Mouse (Mus musculus): Measurements from ENCODE around the gene Paqr8. TPM values are rescaled to one million over a fixed set of nuclear protein-coding genes. Genes with fewer than 3 reads are reported as not detected.

The Paqr8 gene
- polyA plus RNA-seq, 1 experiment from 2014 or later: 5.7 TPM

GRCm38 (mm10) chr1:20893059-20893458 is 2.7 kb downstream of the Paqr8 start:
- no peak for ATAC-seq (replicated peaks; ENCODE audit: insufficient number of reproducible peaks, low FRiP score, low TSS enrichment, low read depth)
- DNase-seq (ENCODE audit: low spot score): no peak
- no peaks in the 10 kb centered on the region for H3K9me3 ChIP-seq (replicated peaks; ENCODE audit: control insufficient read depth, low read length)

GRCm38 (mm10) chr1:20898391-20898790 is 8.0 kb downstream of the Paqr8 start:
- Histone ChIP-seq H3K9me3 (replicated peaks; ENCODE audit: control insufficient read depth, low read length) (no peaks in the 10 kb centered on the region), H3K9ac (replicated peaks; ENCODE audit: low read length) (no peak overlapping the region), H3K4me3 (ENCODE audit: low read depth, low read length) (no peak overlapping the region), H3K36me3 (replicated peaks; ENCODE audit: control insufficient read depth, insufficient read depth, low read depth, low read length) (no peaks in the 10 kb centered on the region), H3K27ac (replicated peaks; ENCODE audit: low read depth, low read length) (no peak overlapping the region), H3K27me3 (ENCODE audit: control insufficient read depth, insufficient read depth, low read length) (no peaks in the 10 kb centered on the region), H3K4me1 (ENCODE audit: control insufficient read depth, insufficient read depth, low read length) (no peaks in the 10 kb centered on the region), H3K4me2 (ENCODE audit: low read depth, low read length) (no peak overlapping the region)
- ATAC-seq (replicated peaks; ENCODE audit: insufficient number of reproducible peaks, low FRiP score, low TSS enrichment, low read depth) (no peak), DNase-seq (ENCODE audit: low spot score) (no peak)
- 76% methylated on average over 9 of the region's 9 CpGs for WGBS

More at GRCm38 (mm10) chr1:20893059-20893458, 2.7 kb downstream of the Paqr8 start:
- Histone ChIP-seq H3K36me3 (replicated peaks; ENCODE audit: control insufficient read depth, insufficient read depth, low read depth, low read length) (no peaks in the 10 kb centered on the region), H3K4me3 (ENCODE audit: low read depth, low read length) (no peak overlapping the region), H3K9ac (replicated peaks; ENCODE audit: low read length) (no peak overlapping the region), H3K27me3 (ENCODE audit: control insufficient read depth, insufficient read depth, low read length) (no peaks in the 10 kb centered on the region), H3K27ac (replicated peaks; ENCODE audit: low read depth, low read length) (no peak overlapping the region), H3K4me1 (ENCODE audit: control insufficient read depth, insufficient read depth, low read length) (no peaks in the 10 kb centered on the region), H3K4me2 (ENCODE audit: low read depth, low read length) (no peak overlapping the region)
- 91% methylated on average over 5 of the region's 5 CpGs for WGBS

GRCm38 (mm10) chr1:20900336-20900735 is 9.9 kb downstream of the Paqr8 start:
- H3K4me3 ChIP-seq (ENCODE audit: low read depth, low read length): no peak overlapping the region
- no peaks in the 10 kb centered on the region for H3K9me3 ChIP-seq (replicated peaks; ENCODE audit: control insufficient read depth, low read length)
- H3K27me3 ChIP-seq (ENCODE audit: control insufficient read depth, insufficient read depth, low read length): no peaks in the 10 kb centered on the region
- no peak overlapping the region for H3K4me2 ChIP-seq (ENCODE audit: low read depth, low read length)
- DNase-seq (ENCODE audit: low spot score): no peak
- H3K27ac ChIP-seq (replicated peaks; ENCODE audit: low read depth, low read length): no peak overlapping the region
- ATAC-seq (replicated peaks; ENCODE audit: insufficient number of reproducible peaks, low FRiP score, low TSS enrichment, low read depth): no peak
- H3K4me1 ChIP-seq (ENCODE audit: control insufficient read depth, insufficient read depth, low read length): no peaks in the 10 kb centered on the region
- H3K9ac ChIP-seq (replicated peaks; ENCODE audit: low read length): no peak overlapping the region
- H3K36me3 ChIP-seq (replicated peaks; ENCODE audit: control insufficient read depth, insufficient read depth, low read depth, low read length): no peaks in the 10 kb centered on the region
- WGBS: 63% methylated on average over 4 of the region's 4 CpGs

- no peak for DNase-seq (ENCODE audit: low spot score)
- Histone ChIP-seq H3K4me3 (ENCODE audit: low read depth, low read length) (no peak overlapping the region), H3K9me3 (replicated peaks; ENCODE audit: control insufficient read depth, low read length) (no peaks in the 10 kb centered on the region), H3K27ac (replicated peaks; ENCODE audit: low read depth, low read length) (no peak overlapping the region), H3K27me3 (ENCODE audit: control insufficient read depth, insufficient read depth, low read length) (no peaks in the 10 kb centered on the region), H3K9ac (replicated peaks; ENCODE audit: low read length) (no peak overlapping the region), H3K36me3 (replicated peaks; ENCODE audit: control insufficient read depth, insufficient read depth, low read depth, low read length) (no peaks in the 10 kb centered on the region), H3K4me1 (ENCODE audit: control insufficient read depth, insufficient read depth, low read length) (no peaks in the 10 kb centered on the region), H3K4me2 (ENCODE audit: low read depth, low read length) (no peak overlapping the region)
- 76% methylated on average over 8 of the region's 8 CpGs for WGBS
- no peak for ATAC-seq (replicated peaks; ENCODE audit: insufficient number of reproducible peaks, low FRiP score, low TSS enrichment, low read depth)
These were observed 15.2 kb downstream of the Paqr8 start for GRCm38 (mm10) chr1:20905501-20906127.

GRCm38 (mm10) chr1:20906128-20906515 is 15.7 kb downstream of the Paqr8 start:
- ATAC-seq (replicated peaks; ENCODE audit: insufficient number of reproducible peaks, low FRiP score, low TSS enrichment, low read depth) (no peak), DNase-seq (ENCODE audit: low spot score) (no peak)
- Histone ChIP-seq H3K27me3 (ENCODE audit: control insufficient read depth, insufficient read depth, low read length) (no peaks in the 10 kb centered on the region), H3K9ac (replicated peaks; ENCODE audit: low read length) (no peak overlapping the region), H3K4me1 (ENCODE audit: control insufficient read depth, insufficient read depth, low read length) (no peaks in the 10 kb centered on the region), H3K9me3 (replicated peaks; ENCODE audit: control insufficient read depth, low read length) (no peaks in the 10 kb centered on the region), H3K4me3 (ENCODE audit: low read depth, low read length) (no peak overlapping the region), H3K27ac (replicated peaks; ENCODE audit: low read depth, low read length) (no peak overlapping the region), H3K36me3 (replicated peaks; ENCODE audit: control insufficient read depth, insufficient read depth, low read depth, low read length) (no peaks in the 10 kb centered on the region), H3K4me2 (ENCODE audit: low read depth, low read length) (no peak overlapping the region)
- 92% methylated on average over 9 of the region's 9 CpGs for WGBS

GRCm38 (mm10) chr1:20908541-20908940 is 18.1 kb downstream of the Paqr8 start:
- 26% methylated on average over 4 of the region's 4 CpGs for WGBS
- H3K27ac ChIP-seq (replicated peaks; ENCODE audit: low read depth, low read length): no peak overlapping the region
- no peak for DNase-seq (ENCODE audit: low spot score)

GRCm38 (mm10) chr1:20912115-20912514 is 21.7 kb downstream of the Paqr8 start:
- H3K27ac ChIP-seq (replicated peaks; ENCODE audit: low read depth, low read length): no peak overlapping the region
- H3K4me3 ChIP-seq (ENCODE audit: low read depth, low read length): no peak overlapping the region
- no peak overlapping the region for H3K4me2 ChIP-seq (ENCODE audit: low read depth, low read length)
- no peaks in the 10 kb centered on the region for H3K4me1 ChIP-seq (ENCODE audit: control insufficient read depth, insufficient read depth, low read length)
- WGBS: 41% methylated on average over 2 of the region's 2 CpGs
- no peaks in the 10 kb centered on the region for H3K27me3 ChIP-seq (ENCODE audit: control insufficient read depth, insufficient read depth, low read length)
- ATAC-seq (replicated peaks; ENCODE audit: insufficient number of reproducible peaks, low FRiP score, low TSS enrichment, low read depth): no peak
- no peak for DNase-seq (ENCODE audit: low spot score)
- no peaks in the 10 kb centered on the region for H3K36me3 ChIP-seq (replicated peaks; ENCODE audit: control insufficient read depth, insufficient read depth, low read depth, low read length)
- no peaks in the 10 kb centered on the region for H3K9me3 ChIP-seq (replicated peaks; ENCODE audit: control insufficient read depth, low read length)
- no peak overlapping the region for H3K9ac ChIP-seq (replicated peaks; ENCODE audit: low read length)

More at GRCm38 (mm10) chr1:20908541-20908940, 18.1 kb downstream of the Paqr8 start:
- Histone ChIP-seq H3K4me1 (ENCODE audit: control insufficient read depth, insufficient read depth, low read length) (no peaks in the 10 kb centered on the region), H3K9me3 (replicated peaks; ENCODE audit: control insufficient read depth, low read length) (no peaks in the 10 kb centered on the region), H3K36me3 (replicated peaks; ENCODE audit: control insufficient read depth, insufficient read depth, low read depth, low read length) (no peaks in the 10 kb centered on the region), H3K4me2 (ENCODE audit: low read depth, low read length) (no peak overlapping the region), H3K9ac (replicated peaks; ENCODE audit: low read length) (no peak overlapping the region), H3K4me3 (ENCODE audit: low read depth, low read length) (no peak overlapping the region), H3K27me3 (ENCODE audit: control insufficient read depth, insufficient read depth, low read length) (no peaks in the 10 kb centered on the region)
- ATAC-seq (replicated peaks; ENCODE audit: insufficient number of reproducible peaks, low FRiP score, low TSS enrichment, low read depth): no peak

- H3K4me1 ChIP-seq (ENCODE audit: control insufficient read depth, insufficient read depth, low read length): no peaks in the 10 kb centered on the region
- no peak overlapping the region for H3K27ac ChIP-seq (replicated peaks; ENCODE audit: low read depth, low read length)
- ATAC-seq (replicated peaks; ENCODE audit: insufficient number of reproducible peaks, low FRiP score, low TSS enrichment, low read depth) (no peak), DNase-seq (ENCODE audit: low spot score) (no peak)
- no peak overlapping the region for H3K4me2 ChIP-seq (ENCODE audit: low read depth, low read length)
- H3K27me3 ChIP-seq (ENCODE audit: control insufficient read depth, insufficient read depth, low read length): no peaks in the 10 kb centered on the region
- no peak overlapping the region for H3K9ac ChIP-seq (replicated peaks; ENCODE audit: low read length)
- H3K36me3 ChIP-seq (replicated peaks; ENCODE audit: control insufficient read depth, insufficient read depth, low read depth, low read length): no peaks in the 10 kb centered on the region
- no peak overlapping the region for H3K4me3 ChIP-seq (ENCODE audit: low read depth, low read length)
- 62% methylated on average over 13 of the region's 13 CpGs for WGBS
- H3K9me3 ChIP-seq (replicated peaks; ENCODE audit: control insufficient read depth, low read length): no peaks in the 10 kb centered on the region
These were observed 22.2 kb downstream of the Paqr8 start for GRCm38 (mm10) chr1:20912527-20913171.
